Mouse (Mus musculus) lung, adult 2 months (tissue): Measurements from ENCODE around the gene Alx3.

Experiments used
- CTCF ChIP-seq: fragments of 200-500 bp; IDR thresholded peaks from 2 replicates; pipeline ENCODE4 v1.5.1; 2011; ENCODE audit warnings: mild to moderate bottlenecking, low read length, control low read depth; ENCODE audit not compliant: insufficient read depth
- POLR2A ChIP-seq: fragments of 200-500 bp; IDR thresholded peaks from 2 replicates; pipeline ENCODE4 v1.6.1; 2011; ENCODE audit warnings: low read depth, mild to moderate bottlenecking, control low read depth, low read length, borderline replicate concordance; ENCODE audit errors: extremely low read depth

DNA sequence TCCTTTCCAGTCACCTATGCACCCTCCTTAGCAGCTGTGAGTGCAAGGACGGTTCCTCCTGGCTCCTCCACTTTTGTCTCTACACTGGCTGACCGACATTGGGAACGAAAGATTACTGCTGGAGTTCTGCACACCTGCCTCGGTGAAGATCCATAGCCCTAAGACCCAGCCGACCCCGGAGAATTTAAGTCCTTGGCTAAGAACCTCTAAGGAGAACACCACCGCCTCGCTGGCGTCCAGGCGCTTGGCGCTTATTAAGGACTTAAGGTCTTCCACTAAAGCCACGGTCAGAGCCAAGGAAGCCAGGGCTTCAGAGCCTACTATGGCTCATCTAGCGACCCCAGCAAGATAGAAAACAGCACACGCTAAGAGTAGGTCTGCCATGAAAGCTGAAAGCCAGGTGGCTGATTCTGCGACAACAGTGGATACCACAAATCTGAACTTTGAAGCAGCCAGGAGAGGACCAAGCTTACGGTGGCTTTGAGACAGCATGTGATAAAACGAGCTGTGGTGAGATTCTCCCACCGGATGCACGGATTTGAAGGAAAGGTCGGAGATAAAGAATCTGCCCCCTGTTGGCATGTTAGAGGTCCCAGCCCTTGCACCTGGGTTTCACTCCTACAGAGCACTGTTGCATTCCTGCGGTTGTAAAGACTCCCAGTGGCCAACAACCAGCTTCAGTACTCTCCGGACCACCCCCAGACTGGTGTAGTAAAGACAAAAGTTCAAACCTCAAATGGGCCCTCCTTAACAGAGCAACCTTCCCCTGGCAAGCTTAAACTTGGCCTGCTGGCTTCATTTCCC, 3.0 kb downstream of the Alx3 start:
- TF ChIP-seq CTCF (no peak), POLR2A (no peak)
